Mouse (Mus musculus) heart, adult 2 months (tissue): ENCODE measurements around the gene Crybg3. TPM values are rescaled to one million over a fixed set of nuclear protein-coding genes. Genes with fewer than 3 reads are reported as not detected.
A peak's percentile ranks its signal among the peaks of the same experiment; 100 is the strongest.

Source experiments
- DNase-seq, 2 experiments: peaks; one replicate each; pipeline ENCODE4 v3.0.0; 2021
- H3K27ac ChIP-seq: fragments of 200-600 bp; 2 replicates; pipeline ENCODE4 v1.8.1; 2022
- H3K27me3 ChIP-seq: fragments of 200-500 bp; 2 replicates; pipeline ENCODE4 v1.6.1; 2012; ENCODE audit warnings: mild to moderate bottlenecking, low read length, inconsistent platforms, mixed read lengths; ENCODE audit not compliant: control insufficient read depth, insufficient read depth
- H3K36me3 ChIP-seq: fragments of 200-500 bp; 2 replicates; pipeline ENCODE4 v1.6.1; 2012; ENCODE audit warnings: low read length, inconsistent platforms; ENCODE audit not compliant: control insufficient read depth, insufficient read depth
- H3K4me1 ChIP-seq: fragments of 200-500 bp; 2 replicates; pipeline ENCODE4 v1.6.1; 2011; ENCODE audit warnings: low read length; ENCODE audit not compliant: control insufficient read depth, insufficient read depth
- H3K4me3 ChIP-seq: fragments of 200-600 bp; 2 replicates; pipeline ENCODE4 v1.8.1; 2022
- H3K79me2 ChIP-seq: fragments of 200-500 bp; replicated peaks from 2 replicates; pipeline ENCODE4 v1.6.1; 2012; ENCODE audit warnings: mild to moderate bottlenecking, inconsistent platforms, low read length, moderate library complexity, mixed read lengths; ENCODE audit not compliant: control insufficient read depth, insufficient read depth
- H3K9ac ChIP-seq: fragments of 200-500 bp; 2 replicates; pipeline ENCODE4 v1.6.1; 2012; ENCODE audit warnings: low read depth, mild to moderate bottlenecking, control low read depth, inconsistent platforms, low read length, mixed read lengths
- CTCF ChIP-seq: fragments of 200-600 bp; IDR thresholded peaks from 2 replicates; pipeline ENCODE4 v1.8.1; 2022; ENCODE audit warnings: antibody characterized with exemption, mild to moderate bottlenecking, moderate library complexity
- EP300 ChIP-seq: fragments of 200-500 bp; IDR thresholded peaks from 2 replicates; pipeline ENCODE4 v1.6.1; 2011; ENCODE audit warnings: low read depth, low read length, control low read depth; ENCODE audit not compliant: insufficient read depth
- POLR2A ChIP-seq: fragments of 200-500 bp; IDR thresholded peaks from 2 replicates; pipeline ENCODE4 v1.6.1; 2011; ENCODE audit warnings: mild to moderate bottlenecking, low read depth, low read length, control low read depth; ENCODE audit not compliant: insufficient read depth
- WGBS: fragments of 180-500 bp; shearing (Covaris S2); methylation state at CpG from one replicate; pipeline ENCODE4 v1.1.7; 2018; 5-methylcytosine and 5-hydroxymethylcytosine counted together
- intact Hi-C: fragments of 180-260 bp; cut with DNase I; formaldehyde crosslinking; loops from one replicate; pipeline ENCODE4 v1.15.1; 2025
- polyA plus RNA-seq: library from polyadenylated mRNA; depleted of rRNA; stranded (reverse); fragments of >200 nt; gene quantifications from 2 replicates; pipeline ENCODE4 v1.2.3, GENCODE M21; 2012
- total RNA-seq, 2 experiments: library from RNA; stranded (reverse); gene quantifications; 2 replicates each; pipeline ENCODE4 v1.2.3; 2021

Gene Crybg3
- total and polyA plus RNA-seq, 3 experiments, result 14.9 to 74.7 (median 65.0) TPM

DNA sequence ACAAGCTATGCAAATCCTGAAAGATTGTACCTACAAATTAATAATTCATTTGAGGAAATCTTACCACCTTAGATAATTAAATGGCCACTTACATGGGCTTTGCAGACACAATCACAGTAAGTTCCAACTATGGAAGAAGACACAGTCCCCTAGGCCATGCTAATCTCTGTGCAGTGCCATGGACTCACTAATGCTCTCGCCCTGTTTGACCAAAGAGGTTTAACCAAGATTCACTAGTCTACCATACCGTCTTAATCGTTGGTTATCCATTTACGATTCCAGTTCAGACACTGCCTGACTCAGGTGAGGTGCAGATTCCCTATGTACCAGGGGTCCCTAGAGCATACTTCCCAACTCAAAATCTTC is 52.2 kb downstream of the Crybg3 start:
- no peak overlapping the region for H3K27ac ChIP-seq

DNA sequence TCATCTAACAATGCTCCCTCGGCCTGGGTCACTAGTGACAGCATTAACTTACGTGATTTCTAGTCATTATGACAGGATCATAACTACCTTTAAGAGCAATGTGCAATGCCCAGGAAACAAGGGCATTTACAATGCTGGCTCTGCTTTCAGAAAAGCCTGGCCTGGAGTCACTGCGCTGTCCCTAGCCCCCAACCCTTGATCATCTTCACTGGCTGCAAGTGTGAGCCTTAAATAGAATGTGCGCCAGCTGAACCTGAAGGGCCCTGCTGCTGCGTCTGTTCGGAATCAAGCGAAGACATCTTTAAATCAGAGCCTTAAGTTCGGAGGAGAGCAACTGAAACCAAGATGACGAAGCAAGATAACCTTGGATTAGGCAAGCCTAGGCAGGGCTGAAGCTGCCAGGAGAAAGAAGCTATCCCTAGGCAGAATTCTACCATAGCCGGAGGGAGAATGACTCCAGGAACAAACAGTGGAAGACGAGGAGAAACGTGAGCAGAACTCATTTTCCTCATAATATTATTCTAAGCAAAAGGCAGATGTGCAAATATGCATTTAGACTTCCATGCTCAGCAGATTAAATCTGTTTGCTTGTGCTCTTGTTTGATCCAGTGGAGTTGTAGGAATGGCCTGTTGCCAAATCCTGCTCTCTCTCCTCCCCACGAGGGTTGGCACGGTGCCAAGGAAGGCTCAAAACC is 52.7 kb downstream of the Crybg3 start:
- H3K9ac ChIP-seq, result no peak overlapping the region
- intact Hi-C loops, result loop anchor here (10.0 kb wide), 1 partner anchor 47 kb away; no protein-coding TSS in a partner anchor
- TF ChIP-seq EP300, result no peak
- no peak for TF ChIP-seq POLR2A
- no peak for TF ChIP-seq CTCF
- peak in 1 of 2 experiments; percentile 40 for DNase-seq
- H3K79me2 ChIP-seq, result no peaks in the 10 kb centered on the region
- H3K4me3 ChIP-seq, result no peak overlapping the region
- peak overlapping the region; percentile 40; the same call in 1 of the 2 replicates for H3K27ac ChIP-seq
- peaks cover 3% of the 10 kb centered on the region for H3K4me1 ChIP-seq
- H3K36me3 ChIP-seq, result peaks cover 13% of the 10 kb centered on the region
- no peaks in the 10 kb centered on the region for H3K27me3 ChIP-seq
- 64% methylated on average over 14 of the region's 14 CpGs for WGBS

More for the DNA sequence above, 52.2 kb downstream of the Crybg3 start:
- 93% methylated on average over 4 of the region's 4 CpGs for WGBS
- no peak for TF ChIP-seq EP300
- no peak for TF ChIP-seq CTCF
- no peak for TF ChIP-seq POLR2A
- Histone ChIP-seq H3K9ac (no peak overlapping the region), H3K79me2 (no peaks in the 10 kb centered on the region), H3K4me1 (peaks cover 3% of the 10 kb centered on the region), H3K27me3 (no peaks in the 10 kb centered on the region), H3K36me3 (peaks cover 11% of the 10 kb centered on the region), H3K4me3 (no peak overlapping the region)
- DNase-seq, result no peak
- intact Hi-C loops, result loop anchor here (10.0 kb wide), 1 partner anchor 46 kb away; no protein-coding TSS in a partner anchor

DNA sequence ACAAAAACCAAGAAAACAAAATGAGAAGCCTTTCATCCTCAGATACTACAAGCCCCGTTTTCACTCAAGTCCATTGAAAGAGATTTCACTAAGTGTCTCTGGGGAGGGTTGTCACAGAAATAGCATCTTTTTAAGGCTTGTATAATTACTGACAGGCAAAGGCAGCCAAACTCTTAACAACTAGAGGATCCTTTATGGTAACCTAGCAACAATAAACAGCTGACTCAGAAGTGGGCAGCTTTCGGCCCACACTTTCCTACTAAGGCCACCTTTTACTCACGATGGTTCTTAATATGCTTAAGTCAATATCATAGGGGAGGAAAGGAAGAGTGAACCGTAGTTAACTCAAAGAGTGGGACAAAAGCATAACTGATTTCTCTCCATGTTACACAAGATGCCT is 53.3 kb downstream of the Crybg3 start:
- TF ChIP-seq EP300, result no peak
- no peak for TF ChIP-seq POLR2A
- TF ChIP-seq CTCF, result no peak
- H3K79me2 ChIP-seq, result no peaks in the 10 kb centered on the region
- no peaks in the 10 kb centered on the region for H3K27me3 ChIP-seq
- DNase-seq, result no peak
- no peak overlapping the region for H3K9ac ChIP-seq
- H3K4me1 ChIP-seq, result peaks cover 3% of the 10 kb centered on the region
- H3K27ac ChIP-seq, result peak overlapping the region; percentile 40; the same call in 1 of the 2 replicates
- intact Hi-C loops, result loop anchor here (10.0 kb wide), 1 partner anchor 47 kb away; no protein-coding TSS in a partner anchor
- 31% methylated on average over 4 of the region's 4 CpGs for WGBS
- peaks cover 13% of the 10 kb centered on the region for H3K36me3 ChIP-seq
- H3K4me3 ChIP-seq, result no peak overlapping the region

DNA sequence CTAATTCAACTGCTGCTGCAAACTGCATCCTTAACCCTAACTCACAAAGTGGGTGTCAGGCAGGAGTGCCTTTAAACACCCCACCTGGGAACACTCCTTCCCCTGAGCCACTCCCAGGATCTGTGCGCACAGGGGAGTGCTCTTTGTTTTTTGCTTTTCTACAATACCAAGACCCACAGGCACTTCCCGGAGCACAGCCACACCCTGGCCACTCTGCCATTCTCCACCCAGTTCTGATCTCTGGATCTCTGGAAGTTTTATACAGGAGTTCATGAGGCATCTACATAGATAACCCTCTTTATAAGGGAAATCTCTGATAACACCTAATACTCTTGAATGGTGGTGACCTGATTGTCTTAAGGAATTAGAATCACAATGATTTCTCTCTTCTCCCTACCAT is 55.4 kb downstream of the Crybg3 start:
- no peak overlapping the region for H3K4me3 ChIP-seq
- H3K36me3 ChIP-seq, result peaks cover 13% of the 10 kb centered on the region
- H3K79me2 ChIP-seq, result no peaks in the 10 kb centered on the region
- WGBS, result 58% methylated on average over 2 of the region's 2 CpGs
- peaks cover 3% of the 10 kb centered on the region for H3K4me1 ChIP-seq
- intact Hi-C loops, result loop anchor here (10.0 kb wide), 1 partner anchor 49 kb away; no protein-coding TSS in a partner anchor
- no peak overlapping the region for H3K9ac ChIP-seq
- H3K27ac ChIP-seq, result no peak overlapping the region
- H3K27me3 ChIP-seq, result no peaks in the 10 kb centered on the region
- no peak for DNase-seq
- TF ChIP-seq EP300 (no peak), POLR2A (no peak), CTCF (no peak)

DNA sequence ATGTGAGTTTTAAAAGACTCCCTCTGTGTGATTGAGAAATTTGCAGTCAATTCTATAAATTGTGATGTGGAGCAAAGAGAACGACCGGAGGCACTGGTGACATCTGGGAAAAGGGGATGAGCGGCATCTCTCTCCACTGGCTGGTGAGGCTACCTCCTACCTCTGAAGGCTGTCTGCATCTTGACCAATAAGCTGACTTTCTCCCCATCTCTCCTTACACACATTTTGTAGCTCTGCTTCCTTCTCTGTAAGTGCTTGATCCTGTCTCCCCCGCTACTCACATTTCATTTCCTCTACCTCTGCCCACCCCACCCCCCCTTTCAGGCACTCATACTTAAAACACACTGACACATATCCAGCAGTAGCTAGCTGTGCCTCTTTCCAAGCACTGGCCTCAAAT is 59.4 kb downstream of the Crybg3 start:
- intact Hi-C loops, result loop anchor here (10.0 kb wide), 1 partner anchor 53 kb away; no protein-coding TSS in a partner anchor
- TF ChIP-seq CTCF (no peak), POLR2A (no peak), EP300 (no peak)
- no peak for DNase-seq
- Histone ChIP-seq H3K4me1 (no peaks in the 10 kb centered on the region; the same call in 1 of the 2 replicates), H3K79me2 (no peaks in the 10 kb centered on the region), H3K4me3 (no peak overlapping the region), H3K27ac (no peak overlapping the region), H3K27me3 (no peaks in the 10 kb centered on the region), H3K36me3 (peaks cover 13% of the 10 kb centered on the region), H3K9ac (no peak overlapping the region)
- 87% methylated on average over 4 of the region's 4 CpGs for WGBS

DNA sequence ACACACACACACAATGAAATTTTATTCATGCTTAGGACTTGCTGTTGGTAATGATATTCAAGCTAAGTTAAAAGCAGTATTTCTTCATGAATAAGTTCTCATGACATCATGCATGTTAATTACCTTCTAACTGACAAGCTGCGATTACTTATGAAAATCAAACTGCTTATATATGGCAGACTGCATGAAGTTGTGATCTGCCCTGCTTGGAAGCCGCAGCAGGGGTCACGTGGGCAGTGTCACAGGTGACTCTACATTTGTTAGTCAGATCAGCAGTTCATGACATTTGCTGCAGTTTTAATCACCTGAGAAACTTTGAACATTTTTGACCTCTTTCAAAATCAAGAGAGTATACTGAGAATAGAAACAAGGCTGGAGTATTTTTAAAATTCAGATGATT is 59.8 kb downstream of the Crybg3 start:
- intact Hi-C loops, result loop anchor here (10.0 kb wide), 1 partner anchor 54 kb away; no protein-coding TSS in a partner anchor

More for the DNA sequence above, 59.8 kb downstream of the Crybg3 start:
- no peaks in the 10 kb centered on the region; the same call in 1 of the 2 replicates for H3K4me1 ChIP-seq
- no peak overlapping the region for H3K27ac ChIP-seq
- no peak for DNase-seq
- H3K9ac ChIP-seq, result no peak overlapping the region
- no peaks in the 10 kb centered on the region for H3K79me2 ChIP-seq
- H3K27me3 ChIP-seq, result no peaks in the 10 kb centered on the region
- TF ChIP-seq EP300, result no peak
- TF ChIP-seq CTCF, result no peak
- no peak for TF ChIP-seq POLR2A
- peaks cover 13% of the 10 kb centered on the region for H3K36me3 ChIP-seq
- H3K4me3 ChIP-seq, result no peak overlapping the region
- 91% methylated on average over 3 of the region's 3 CpGs for WGBS
